Mouse (Mus musculus) left cerebral cortex, adult 6 months (tissue): ENCODE measurements around the gene 4930550L24Rik. TPM values are rescaled to one million over a fixed set of nuclear protein-coding genes. Genes with fewer than 3 reads are reported as not detected.

ENCODE experiments used
- long read RNA-seq, 2 experiments: library from polyadenylated mRNA; unstranded; transcript quantifications; one replicate each; pipeline ENCODE4 v2.0.0; 2019 to 2020
- polyA plus RNA-seq: library from polyadenylated mRNA; unstranded; fragments of <200 nt; fragmentation: Nextera tagmentation; gene quantifications from 2 replicates; pipeline ENCODE4 v1.2.3, GENCODE M21; 2021

4930550L24Rik gene
- not detected in 2 replicates for polyA plus RNA-seq
- long read RNA-seq, experiment 1, result 0 reads
- long read RNA-seq, experiment 2, result 0 reads

GRCm38 (mm10) chrX:58909060-58909459, at the start of gene 4930550L24Rik:
Gene 4930550L24Rik (plus strand): TSS chrX:58909360.

